Mouse (Mus musculus): ENCODE results near the gene Mst1r.

The Mst1r gene

GRCm38 (mm10) chr9:107906252-107906966 lies at the start of gene Mst1r:
TSS of gene Mst1r (plus strand) at chr9:107906873.
- no peak for DNase-seq (ENCODE audit: low read depth)

GRCm38 (mm10) chr9:107858343-107858742 lies 48.3 kb upstream of the Mst1r start:
- DNase-seq (ENCODE audit: low read depth), result no peak

- peak; percentile 65 for DNase-seq (ENCODE audit: low read depth)
Measured at GRCm38 (mm10) chr9:107864493-107864892, 42.2 kb upstream of the Mst1r start.

GRCm38 (mm10) chr9:107866081-107866480 lies 40.6 kb upstream of the Mst1r start:
- DNase-seq (ENCODE audit: low read depth), result no peak

- DNase-seq (ENCODE audit: low read depth), result peak; percentile 94
Measured at GRCm38 (mm10) chr9:107872350-107873098, 34.1 kb upstream of the Mst1r start.

- DNase-seq (ENCODE audit: low read depth), result no peak
Measured at GRCm38 (mm10) chr9:107873137-107873536, 33.5 kb upstream of the Mst1r start, which contains the start of gene Rbm6. TSS of gene Rbm6 (minus strand) at chr9:107873237.

- DNase-seq (ENCODE audit: low read depth), result no peak
Measured at GRCm38 (mm10) chr9:107880411-107880810, 26.3 kb upstream of the Mst1r start.

- DNase-seq (ENCODE audit: low read depth), result peak; percentile 94
Measured at GRCm38 (mm10) chr9:107887804-107888266, 18.8 kb upstream of the Mst1r start, which contains the start of gene Mon1a. TSS of gene Mon1a (plus strand) at chr9:107888151.

GRCm38 (mm10) chr9:107888267-107888850 lies 18.3 kb upstream of the Mst1r start:
- DNase-seq (ENCODE audit: low read depth), result peak; percentile 73

GRCm38 (mm10) chr9:107890260-107890659 lies 16.4 kb upstream of the Mst1r start:
- DNase-seq (ENCODE audit: low read depth), result peak; percentile 54

GRCm38 (mm10) chr9:107891023-107891422 lies 15.7 kb upstream of the Mst1r start:
- DNase-seq (ENCODE audit: low read depth), result peak; percentile 48

- DNase-seq (ENCODE audit: low read depth), result no peak
Measured at GRCm38 (mm10) chr9:107898563-107898962, 8.1 kb upstream of the Mst1r start.

- no peak for DNase-seq (ENCODE audit: low read depth)
Measured at GRCm38 (mm10) chr9:107899855-107900254, 6.8 kb upstream of the Mst1r start.

- DNase-seq (ENCODE audit: low read depth), result no peak
Measured at GRCm38 (mm10) chr9:107900840-107901626, 5.6 kb upstream of the Mst1r start.

- no peak for DNase-seq (ENCODE audit: low read depth)
Measured at GRCm38 (mm10) chr9:107901627-107901914, 5.1 kb upstream of the Mst1r start.

- peak; percentile 87 for DNase-seq (ENCODE audit: low read depth)
Measured at GRCm38 (mm10) chr9:107904726-107905125, 1.9 kb upstream of the Mst1r start.

GRCm38 (mm10) chr9:107906967-107907800 lies 511 bp downstream of the Mst1r start:
- DNase-seq (ENCODE audit: low read depth), result no peak

GRCm38 (mm10) chr9:107907801-107908120 lies 1.1 kb downstream of the Mst1r start:
- DNase-seq (ENCODE audit: low read depth), result no peak

- peak; percentile 36 for DNase-seq (ENCODE audit: low read depth)
Measured at GRCm38 (mm10) chr9:107908410-107909158, 1.9 kb downstream of the Mst1r start.

GRCm38 (mm10) chr9:107910025-107910769 lies 3.5 kb downstream of the Mst1r start:
- no peak for DNase-seq (ENCODE audit: low read depth)

All from 416B (cell line).